ENCODE assay signal across 12 mouse cellular contexts in the genomic region with DNA sequence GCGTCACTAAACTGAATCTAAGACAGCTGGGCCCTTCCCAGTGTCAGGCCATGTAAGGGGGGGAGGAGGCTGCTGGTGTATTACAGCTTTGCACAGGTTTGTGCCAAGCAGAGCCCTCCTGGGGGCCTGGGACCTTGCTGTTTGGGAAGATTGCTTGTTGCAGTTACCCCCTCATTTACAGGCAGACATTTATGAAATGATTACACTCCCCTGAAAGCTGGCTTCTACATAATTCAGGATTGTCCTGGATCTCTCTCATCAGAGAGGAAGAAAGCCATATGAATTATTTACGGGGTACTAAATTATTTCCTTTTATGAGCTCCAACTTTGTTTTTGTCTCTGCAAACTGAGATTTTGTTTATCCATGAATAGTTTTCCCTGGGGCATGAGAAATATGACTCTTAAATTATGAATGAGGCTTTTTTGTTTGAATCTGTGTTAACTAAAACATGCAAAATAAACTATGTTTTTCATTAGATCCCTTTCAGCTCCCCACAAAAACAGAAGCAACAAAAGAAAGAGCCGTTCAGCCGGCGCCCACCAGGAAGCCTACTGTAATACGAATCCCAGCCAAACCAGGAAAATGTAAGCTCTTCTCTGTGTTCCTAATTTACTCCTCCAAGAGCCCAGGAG. TPM values are rescaled to one million over a fixed set of nuclear protein-coding genes. Genes with fewer than 3 reads are reported as not detected.
A peak's percentile ranks its signal among the peaks of the same experiment; 100 is the strongest.
DNase-seq lines count a peak whose midpoint lies in the region; ATAC-seq and TF ChIP-seq lines count a peak whose summit lies in the region.
"Had no signal": no experiment of that assay in that cellular context is flagged by ENCODE, and none has a peak within 500 bp of the region (broad histone marks: within the 10 kb centered on the region; RNA-seq: fewer than 3 reads in every experiment).

No protein-coding gene starts in this region.

- no peak overlapping the region for H3K9ac ChIP-seq in neural tube, embryonic 11.5 days (ENCODE audit: low read length)
- no peak overlapping the region for H3K9ac ChIP-seq in forebrain, embryonic 13.5 days
- H3K9ac ChIP-seq in neural tube, embryonic 15.5 days (replicated peaks), result no peak overlapping the region
- H3K9ac ChIP-seq in heart, adult 2 months (ENCODE audit: low read depth, low read length), result no peak overlapping the region
- H3K9ac ChIP-seq: liver, embryonic 12.5 days had no signal

- TF ChIP-seq CTCF in heart, adult 2 months (IDR thresholded peaks at IDR 0.05), result no peak

- intact Hi-C loops in heart, adult 2 months (cut with DNase I), result no loop called here

- no peak for TF ChIP-seq POLR2A in heart, adult 2 months (IDR thresholded peaks at IDR 0.05; ENCODE audit: insufficient read depth, low read depth, low read length)

- H3K4me1 ChIP-seq in neural tube, embryonic 11.5 days (ENCODE audit: control insufficient read depth, insufficient read depth, low read length), result no peaks in the 10 kb centered on the region; the same call in 1 of the 2 replicates
- peaks cover 4% of the 10 kb centered on the region for H3K4me1 ChIP-seq in forebrain, embryonic 13.5 days
- H3K4me1 ChIP-seq in limb, embryonic 10.5 days, result peaks cover 27% of the 10 kb centered on the region
- H3K4me1 ChIP-seq in neural tube, embryonic 15.5 days, result peaks cover 24% of the 10 kb centered on the region
- H3K4me1 ChIP-seq in heart, adult 2 months (ENCODE audit: control insufficient read depth, insufficient read depth, low read length), result no peaks in the 10 kb centered on the region
- H3K4me1 ChIP-seq: liver, embryonic 12.5 days had no signal

- H3K9me3 ChIP-seq in neural tube, embryonic 11.5 days (ENCODE audit: control insufficient read depth, low read length), result no peaks in the 10 kb centered on the region
- H3K9me3 ChIP-seq in forebrain, embryonic 13.5 days (replicated peaks), result no peaks in the 10 kb centered on the region
- H3K9me3 ChIP-seq in limb, embryonic 10.5 days (replicated peaks), result no peaks in the 10 kb centered on the region
- H3K9me3 ChIP-seq in neural tube, embryonic 15.5 days (replicated peaks), result no peaks in the 10 kb centered on the region
- H3K9me3 ChIP-seq: liver, embryonic 12.5 days had no signal

- no peaks in the 10 kb centered on the region; the same call in 1 of the 2 replicates for H3K36me3 ChIP-seq in neural tube, embryonic 11.5 days (ENCODE audit: control insufficient read depth, insufficient read depth, low read length)
- no peaks in the 10 kb centered on the region for H3K36me3 ChIP-seq in forebrain, embryonic 13.5 days (ENCODE audit: poor library complexity, severe bottlenecking)
- no peaks in the 10 kb centered on the region for H3K36me3 ChIP-seq in limb, embryonic 10.5 days
- H3K36me3 ChIP-seq in neural tube, embryonic 15.5 days, result no peaks in the 10 kb centered on the region
- H3K36me3 ChIP-seq in heart, adult 2 months (ENCODE audit: control insufficient read depth, insufficient read depth, low read length), result no peaks in the 10 kb centered on the region
- H3K36me3 ChIP-seq: liver, embryonic 12.5 days had no signal

- TF ChIP-seq EP300 in heart, adult 2 months (IDR thresholded peaks at IDR 0.05; ENCODE audit: insufficient read depth, low read depth, low read length), result no peak

- H3K27ac ChIP-seq in neural tube, embryonic 11.5 days (ENCODE audit: low read depth, low read length), result no peak overlapping the region; the same call in 1 of the 2 replicates
- H3K27ac ChIP-seq in forebrain, embryonic 13.5 days, result peak overlapping the region; percentile 54; the same call in 1 of the 2 replicates
- H3K27ac ChIP-seq in limb, embryonic 10.5 days, result peak overlapping the region; percentile 64
- H3K27ac ChIP-seq in neural tube, embryonic 15.5 days (replicated peaks), result peak overlapping the region; percentile 75
- no peak overlapping the region for H3K27ac ChIP-seq in heart, adult 2 months
- H3K27ac ChIP-seq: liver, embryonic 12.5 days had no signal

- no peak for ATAC-seq in neural tube, embryonic 11.5 days (ENCODE audit: insufficient read depth, low FRiP score, low TSS enrichment)
- peak; percentile 81 for ATAC-seq in forebrain, embryonic 13.5 days
- ATAC-seq in neural tube, embryonic 15.5 days (ENCODE audit: low FRiP score), result peak; percentile 81
- ATAC-seq: liver, embryonic 12.5 days had no signal

- DNase-seq in neural tube, embryonic 11.5 days (ENCODE audit: low spot score), result peak; percentile 23
- no peak for DNase-seq in neural tube, embryonic 10.5 days (ENCODE audit: extremely low spot score, low spot score)
- no peak for DNase-seq in limb, embryonic 10.5 days (ENCODE audit: low spot score)
- no peak for DNase-seq in c-Kit-positive CD71-positive TER-119-positive erythroid progenitor cells, embryonic 14.5 days (ENCODE audit: low spot score)
- DNase-seq in heart, adult 2 months, result no peak
- DNase-seq: gastrocnemius, postnatal 14 days; heart, postnatal 14 days; spleen, adult 18-20 months; thymus, adult 2 months had no signal

- no peak overlapping the region for H3K4me2 ChIP-seq in neural tube, embryonic 11.5 days (ENCODE audit: low read depth)
- H3K4me2 ChIP-seq in forebrain, embryonic 13.5 days, result no peak overlapping the region
- no peak overlapping the region for H3K4me2 ChIP-seq in neural tube, embryonic 15.5 days
- H3K4me2 ChIP-seq: liver, embryonic 12.5 days had no signal

- no peaks in the 10 kb centered on the region for H3K27me3 ChIP-seq in neural tube, embryonic 11.5 days (ENCODE audit: control insufficient read depth, insufficient read depth, low read length)
- H3K27me3 ChIP-seq in forebrain, embryonic 13.5 days, result no peaks in the 10 kb centered on the region
- H3K27me3 ChIP-seq in limb, embryonic 10.5 days (ENCODE audit: low read depth, poor library complexity, severe bottlenecking), result no peaks in the 10 kb centered on the region
- no peaks in the 10 kb centered on the region for H3K27me3 ChIP-seq in neural tube, embryonic 15.5 days (replicated peaks)
- H3K27me3 ChIP-seq in heart, adult 2 months (ENCODE audit: control insufficient read depth, insufficient read depth, low read length), result no peaks in the 10 kb centered on the region
- H3K27me3 ChIP-seq: liver, embryonic 12.5 days had no signal

- 43% methylated on average over 6 of the region's 6 CpGs for WGBS in neural tube, embryonic 11.5 days
- WGBS in forebrain, embryonic 13.5 days, result 21% methylated on average over 6 of the region's 6 CpGs
- 59% methylated on average over 6 of the region's 6 CpGs for WGBS in limb, embryonic 10.5 days
- 22% methylated on average over 6 of the region's 6 CpGs for WGBS in neural tube, embryonic 15.5 days
- WGBS in heart, adult 2 months, result 81% methylated on average over 6 of the region's 6 CpGs

- no peak overlapping the region for H3K4me3 ChIP-seq in neural tube, embryonic 11.5 days (ENCODE audit: low read depth, low read length)
- H3K4me3 ChIP-seq in forebrain, embryonic 13.5 days, result no peak overlapping the region
- no peak overlapping the region for H3K4me3 ChIP-seq in limb, embryonic 10.5 days
- no peak overlapping the region for H3K4me3 ChIP-seq in neural tube, embryonic 15.5 days (replicated peaks)
- no peak overlapping the region for H3K4me3 ChIP-seq in heart, adult 2 months
- H3K4me3 ChIP-seq: liver, embryonic 12.5 days had no signal

- no peaks in the 10 kb centered on the region for H3K79me2 ChIP-seq in heart, adult 2 months (replicated peaks; ENCODE audit: control insufficient read depth, insufficient read depth, low read length)

RNA-seq across cellular contexts. Expression of gene Rps3a1, which starts 49.2 kb away (rescaled TPM):
- polyA plus RNA-seq in neural tube, embryonic 11.5 days (2014; fragmentation: Nextera tagmentation; extraction: Ambion mirVana), result 965 and 1,059 TPM in 2 replicates
- polyA plus RNA-seq in forebrain, embryonic 13.5 days (2015; fragmentation: Nextera tagmentation; extraction: Ambion mirVana), result 840 and 952 TPM in 2 replicates
- 1,202 and 1,379 TPM in 2 replicates for polyA plus RNA-seq in limb, embryonic 10.5 days (2016; fragmentation: Nextera tagmentation; extraction: Ambion mirVana)
- polyA plus RNA-seq in neural tube, embryonic 15.5 days (2015; fragmentation: Nextera tagmentation; extraction: Ambion mirVana), result 534 and 720 TPM in 2 replicates
- 100 to 1,000 TPM; 482 to 538 TPM for total RNA-seq in heart, adult 2 months (2021)
- 186 and 373 TPM in 2 replicates for polyA plus RNA-seq in heart, adult 2 months (2012; rRNA removed)

Comparison
In these comparisons a context has a peak if more than half of its experiments do, and no peak if none do; other contexts are left out.
1. H3K27ac ChIP-seq: peak in forebrain, embryonic 13.5 days (single experiment), limb, embryonic 10.5 days (single experiment) and neural tube, embryonic 15.5 days (single experiment); none in neural tube, embryonic 11.5 days (single experiment) and heart, adult 2 months (single experiment).